Mouse (Mus musculus): ENCODE measurements around the gene Rpl35a.

GRCm38 (mm10) chr16:33082951-33083350 lies 26.7 kb downstream of the Rpl35a start:
- TF ChIP-seq POLR2A (IDR thresholded peaks at IDR 0.05; ENCODE audit: borderline replicate concordance, low read depth, low read length) (no peak), CTCF (IDR thresholded peaks at IDR 0.05; ENCODE audit: low read depth, low read length) (no peak)

All from bone marrow macrophage, adult 2 months (primary cell).